Mouse (Mus musculus): ENCODE measurements at regions not wholly inside any gene's neighbourhood (a gene's known extent, or its start where the extent isn't known, plus 50 kb on each side); places are given as distances from the start of the nearest gene placed in this dataset.

- DNase-seq (ENCODE audit: low read depth), result no peak
- TF ChIP-seq POLR2A (IDR thresholded peaks at IDR 0.05; ENCODE audit: borderline replicate concordance, extremely low read depth, insufficient read depth, insufficient read length, poor library complexity, severe bottlenecking), result no peak
- TF ChIP-seq CTCF (IDR thresholded peaks at IDR 0.05; ENCODE audit: borderline replicate concordance, extremely low read depth, insufficient read depth, insufficient read length), result no peak
Measured at GRCm38 (mm10) chr1:62872771-62873170, 169.7 kb downstream of the Nrp2 start.

- no peak for DNase-seq (ENCODE audit: low read depth)
- TF ChIP-seq CTCF (IDR thresholded peaks at IDR 0.05; ENCODE audit: borderline replicate concordance, extremely low read depth, insufficient read depth, insufficient read length) (no peak), POLR2A (IDR thresholded peaks at IDR 0.05; ENCODE audit: borderline replicate concordance, extremely low read depth, insufficient read depth, insufficient read length, poor library complexity, severe bottlenecking) (no peak)
Measured at GRCm38 (mm10) chr1:62875631-62876030, 172.5 kb downstream of the Nrp2 start.

GRCm38 (mm10) chr1:62876685-62877084 lies 173.6 kb downstream of the Nrp2 start:
- no peak for DNase-seq (ENCODE audit: low read depth)

GRCm38 (mm10) chr1:62880882-62881291 lies 177.8 kb downstream of the Nrp2 start:
- no peak for TF ChIP-seq POLR2A (IDR thresholded peaks at IDR 0.05; ENCODE audit: borderline replicate concordance, extremely low read depth, insufficient read depth, insufficient read length, poor library complexity, severe bottlenecking)
- no peak for TF ChIP-seq CTCF (IDR thresholded peaks at IDR 0.05; ENCODE audit: borderline replicate concordance, extremely low read depth, insufficient read depth, insufficient read length)
- DNase-seq (ENCODE audit: low read depth), result peak; percentile 90

More at GRCm38 (mm10) chr1:62876685-62877084, 173.6 kb downstream of the Nrp2 start:
- no peak for TF ChIP-seq CTCF (IDR thresholded peaks at IDR 0.05; ENCODE audit: borderline replicate concordance, extremely low read depth, insufficient read depth, insufficient read length)
- no peak for TF ChIP-seq POLR2A (IDR thresholded peaks at IDR 0.05; ENCODE audit: borderline replicate concordance, extremely low read depth, insufficient read depth, insufficient read length, poor library complexity, severe bottlenecking)

- no peak for DNase-seq (ENCODE audit: low read depth)
- TF ChIP-seq CTCF (IDR thresholded peaks at IDR 0.05; ENCODE audit: borderline replicate concordance, extremely low read depth, insufficient read depth, insufficient read length), result no peak
- TF ChIP-seq POLR2A (IDR thresholded peaks at IDR 0.05; ENCODE audit: borderline replicate concordance, extremely low read depth, insufficient read depth, insufficient read length, poor library complexity, severe bottlenecking), result no peak
Measured at GRCm38 (mm10) chr1:62881477-62881876, 178.4 kb downstream of the Nrp2 start.

GRCm38 (mm10) chr1:62882028-62882427 lies 178.9 kb downstream of the Nrp2 start:
- TF ChIP-seq CTCF (IDR thresholded peaks at IDR 0.05; ENCODE audit: borderline replicate concordance, extremely low read depth, insufficient read depth, insufficient read length) (no peak), POLR2A (IDR thresholded peaks at IDR 0.05; ENCODE audit: borderline replicate concordance, extremely low read depth, insufficient read depth, insufficient read length, poor library complexity, severe bottlenecking) (no peak)
- DNase-seq (ENCODE audit: low read depth), result no peak

GRCm38 (mm10) chr1:62884876-62885480 lies 181.9 kb downstream of the Nrp2 start:
- DNase-seq (ENCODE audit: low read depth), result peak; percentile 34

GRCm38 (mm10) chr1:62887585-62888483 lies 184.7 kb downstream of the Nrp2 start:
- no peak for DNase-seq (ENCODE audit: low read depth)
- TF ChIP-seq POLR2A (IDR thresholded peaks at IDR 0.05; ENCODE audit: borderline replicate concordance, extremely low read depth, insufficient read depth, insufficient read length, poor library complexity, severe bottlenecking), result no peak

More at GRCm38 (mm10) chr1:62884876-62885480, 181.9 kb downstream of the Nrp2 start:
- TF ChIP-seq POLR2A (IDR thresholded peaks at IDR 0.05; ENCODE audit: borderline replicate concordance, extremely low read depth, insufficient read depth, insufficient read length, poor library complexity, severe bottlenecking) (no peak), CTCF (IDR thresholded peaks at IDR 0.05; ENCODE audit: borderline replicate concordance, extremely low read depth, insufficient read depth, insufficient read length) (no peak)

- TF ChIP-seq CTCF (IDR thresholded peaks at IDR 0.05; ENCODE audit: borderline replicate concordance, extremely low read depth, insufficient read depth, insufficient read length) (no peak), POLR2A (IDR thresholded peaks at IDR 0.05; ENCODE audit: borderline replicate concordance, extremely low read depth, insufficient read depth, insufficient read length, poor library complexity, severe bottlenecking) (no peak)
Measured at GRCm38 (mm10) chr1:62901375-62901774, 198.3 kb downstream of the Nrp2 start.

GRCm38 (mm10) chr1:62901871-62902270 lies 198.8 kb downstream of the Nrp2 start:
- DNase-seq (ENCODE audit: low read depth), result peak; percentile 44

More at GRCm38 (mm10) chr1:62901375-62901774, 198.3 kb downstream of the Nrp2 start:
- peak; percentile 54 for DNase-seq (ENCODE audit: low read depth)

GRCm38 (mm10) chr1:62902931-62903453 lies 199.9 kb downstream of the Nrp2 start:
- TF ChIP-seq POLR2A (IDR thresholded peaks at IDR 0.05; ENCODE audit: borderline replicate concordance, extremely low read depth, insufficient read depth, insufficient read length, poor library complexity, severe bottlenecking), result no peak
- TF ChIP-seq CTCF (IDR thresholded peaks at IDR 0.05; ENCODE audit: borderline replicate concordance, extremely low read depth, insufficient read depth, insufficient read length), result no peak
- DNase-seq (ENCODE audit: low read depth), result peak; percentile 65

More at GRCm38 (mm10) chr1:62901871-62902270, 198.8 kb downstream of the Nrp2 start:
- TF ChIP-seq POLR2A (IDR thresholded peaks at IDR 0.05; ENCODE audit: borderline replicate concordance, extremely low read depth, insufficient read depth, insufficient read length, poor library complexity, severe bottlenecking) (no peak), CTCF (IDR thresholded peaks at IDR 0.05; ENCODE audit: borderline replicate concordance, extremely low read depth, insufficient read depth, insufficient read length) (no peak)

Measured in brain, embryonic 14.5 days (tissue).